Comparison of ENCODE assay signal across 14 mouse cellular contexts in the genomic region with DNA sequence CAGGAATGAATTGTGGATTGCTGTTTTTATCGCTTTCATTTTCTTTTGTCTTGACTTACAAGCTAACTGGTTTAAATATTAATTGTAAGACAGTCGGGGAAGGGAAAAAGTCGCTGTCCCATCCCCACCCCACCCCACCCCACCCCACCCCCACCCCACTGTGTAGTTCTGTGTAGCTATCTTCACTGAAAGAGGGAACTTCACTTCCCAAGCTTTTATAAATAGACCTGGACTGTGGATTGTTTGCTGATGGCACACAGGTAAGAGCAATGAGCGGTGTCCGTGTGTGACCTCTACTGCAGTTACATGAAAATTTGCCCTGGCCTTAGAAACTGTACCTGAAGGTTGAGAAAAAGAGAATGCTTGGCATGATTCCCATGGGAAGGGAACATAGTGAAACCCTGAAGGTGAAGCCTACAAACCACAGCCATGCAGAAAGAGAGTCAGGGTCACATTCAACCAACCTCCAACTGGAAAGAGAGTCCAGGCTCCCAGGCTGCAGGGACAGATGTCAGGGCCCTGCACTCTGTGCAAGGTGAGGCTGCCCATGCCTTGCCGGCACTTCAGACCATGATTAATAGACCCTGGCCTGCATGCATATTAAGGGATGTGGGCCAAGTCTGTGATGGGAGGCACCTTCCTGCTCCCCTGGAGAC. TPM values are rescaled to one million over a fixed set of nuclear protein-coding genes. Genes with fewer than 3 reads are reported as not detected.
DNase-seq lines count a peak whose midpoint lies in the region; ATAC-seq and TF ChIP-seq lines count a peak whose summit lies in the region.
"Had no signal": no experiment of that assay in that cellular context is flagged by ENCODE, and none has a peak within 500 bp of the region (broad histone marks: within the 10 kb centered on the region; RNA-seq: fewer than 3 reads in every experiment).

No protein-coding gene starts in this region.

- H3K9me3 ChIP-seq in MEL (replicated peaks; ENCODE audit: insufficient read depth, low read length), result no peaks in the 10 kb centered on the region
- H3K9me3 ChIP-seq in intestine, postnatal 0 days (ENCODE audit: control insufficient read depth), result no peaks in the 10 kb centered on the region
- no peaks in the 10 kb centered on the region for H3K9me3 ChIP-seq in liver, postnatal 0 days (ENCODE audit: low read length)
- no peaks in the 10 kb centered on the region for H3K9me3 ChIP-seq in hindbrain, embryonic 13.5 days
- no peaks in the 10 kb centered on the region for H3K9me3 ChIP-seq in forebrain, embryonic 12.5 days
- H3K9me3 ChIP-seq: forebrain, embryonic 15.5 days; limb, embryonic 12.5 days; neural tube, embryonic 15.5 days had no signal

- no peaks in the 10 kb centered on the region for H3K27me3 ChIP-seq in MEL (ENCODE audit: control insufficient read depth in 1 of 2, insufficient read depth in 2 of 2, low read length in 2 of 2)
- no peaks in the 10 kb centered on the region for H3K27me3 ChIP-seq in intestine, postnatal 0 days (replicated peaks; ENCODE audit: control insufficient read depth, insufficient read depth, low read length)
- no peaks in the 10 kb centered on the region for H3K27me3 ChIP-seq in liver, postnatal 0 days (ENCODE audit: insufficient read depth, low read length)
- no peaks in the 10 kb centered on the region for H3K27me3 ChIP-seq in hindbrain, embryonic 13.5 days
- no peaks in the 10 kb centered on the region for H3K27me3 ChIP-seq in forebrain, embryonic 12.5 days
- H3K27me3 ChIP-seq: forebrain, embryonic 15.5 days; limb, embryonic 12.5 days; neural tube, embryonic 15.5 days had no signal

- H3K36me3 ChIP-seq in MEL (ENCODE audit: control insufficient read depth in 1 of 2, insufficient read depth in 2 of 2, low read length in 2 of 2), result peaks cover 5 to 46% of the 10 kb centered on the region in 2 experiments
- H3K36me3 ChIP-seq in intestine, postnatal 0 days (ENCODE audit: control insufficient read depth, insufficient read depth), result peaks cover 11% of the 10 kb centered on the region
- peaks cover 4% of the 10 kb centered on the region; the same call in 1 of the 2 replicates for H3K36me3 ChIP-seq in liver, postnatal 0 days (replicated peaks; ENCODE audit: insufficient read depth, low read length)
- H3K36me3 ChIP-seq in hindbrain, embryonic 13.5 days, result no peaks in the 10 kb centered on the region
- H3K36me3 ChIP-seq in forebrain, embryonic 12.5 days (replicated peaks), result no peaks in the 10 kb centered on the region
- H3K36me3 ChIP-seq: forebrain, embryonic 15.5 days; limb, embryonic 12.5 days; neural tube, embryonic 15.5 days had no signal

- no peak for TF ChIP-seq EP300 in MEL (IDR thresholded peaks at IDR 0.05; ENCODE audit: low read depth in 1 of 2, low read length in 2 of 2)
- no peak for TF ChIP-seq EP300 in liver, postnatal 0 days (IDR thresholded peaks at IDR 0.05; ENCODE audit: low read depth)

- ATAC-seq in intestine, postnatal 0 days, result 0 out of 2 replicates have a peak, but pooled peaks have one; percentile 0
- ATAC-seq in liver, postnatal 0 days, result peak; percentile 68
- no peak for ATAC-seq in hindbrain, embryonic 13.5 days (ENCODE audit: low FRiP score)
- ATAC-seq in forebrain, embryonic 12.5 days (ENCODE audit: low FRiP score), result no peak
- ATAC-seq: forebrain, embryonic 15.5 days; hindbrain, embryonic 16.5 days; lung, postnatal 0 days had no signal

- H3K9ac ChIP-seq in MEL (ENCODE audit: control insufficient read depth, low read depth, low read length, poor library complexity, severe bottlenecking), result no peak overlapping the region
- no peak overlapping the region for H3K9ac ChIP-seq in intestine, postnatal 0 days (ENCODE audit: low read depth, low read length)
- peak overlapping the region; percentile 31 for H3K9ac ChIP-seq in liver, postnatal 0 days (replicated peaks)
- H3K9ac ChIP-seq in hindbrain, embryonic 13.5 days, result no peak overlapping the region
- no peak overlapping the region for H3K9ac ChIP-seq in forebrain, embryonic 12.5 days
- H3K9ac ChIP-seq: forebrain, embryonic 15.5 days; limb, embryonic 12.5 days; neural tube, embryonic 15.5 days had no signal

- H3K27ac ChIP-seq in MEL (ENCODE audit: control insufficient read depth, low read depth, low read length), result no peak overlapping the region
- peak overlapping the region; percentile 86 for H3K27ac ChIP-seq in intestine, postnatal 0 days (ENCODE audit: low read depth, low read length)
- peak overlapping the region; percentile 70 for H3K27ac ChIP-seq in liver, postnatal 0 days (ENCODE audit: low read depth)
- no peak overlapping the region for H3K27ac ChIP-seq in hindbrain, embryonic 13.5 days
- no peak overlapping the region for H3K27ac ChIP-seq in forebrain, embryonic 12.5 days
- H3K27ac ChIP-seq: forebrain, embryonic 15.5 days; limb, embryonic 12.5 days; neural tube, embryonic 15.5 days had no signal

- TF ChIP-seq RAD21 in MEL (IDR thresholded peaks at IDR 0.05; ENCODE audit: low read depth, low read length), result no peak

- peak overlapping the region; percentile 21; the same call in 1 of the 2 replicates for H3K4me2 ChIP-seq in intestine, postnatal 0 days (replicated peaks; ENCODE audit: low read depth)
- peak overlapping the region; percentile 34; the same call in 1 of the 2 replicates for H3K4me2 ChIP-seq in liver, postnatal 0 days (ENCODE audit: low read depth, low read length)
- no peak overlapping the region for H3K4me2 ChIP-seq in hindbrain, embryonic 13.5 days
- H3K4me2 ChIP-seq in forebrain, embryonic 12.5 days, result no peak overlapping the region
- H3K4me2 ChIP-seq: forebrain, embryonic 15.5 days; limb, embryonic 12.5 days; neural tube, embryonic 15.5 days had no signal

- no peak for TF ChIP-seq POLR2A in MEL (IDR thresholded peaks at IDR 0.05; ENCODE audit: control insufficient read depth in 1 of 2, insufficient read depth in 1 of 2, low read depth in 1 of 2, low read length in 2 of 2, poor library complexity in 1 of 2)

- no peak for DNase-seq in MEL (ENCODE audit: low read depth, low spot score)
- peak; percentile 27 for DNase-seq in kidney, postnatal 10 days
- no peak for DNase-seq in liver, postnatal 0 days
- no peak for DNase-seq in adrenal gland, adult 8-10 months
- DNase-seq: cerebellum, adult 11-12 months; heart, postnatal 14 days had no signal

- no peak overlapping the region for H3K4me3 ChIP-seq in MEL (ENCODE audit: control insufficient read depth in 1 of 2, insufficient read depth in 1 of 2, low read depth in 2 of 2, low read length in 2 of 2)
- no peak overlapping the region for H3K4me3 ChIP-seq in intestine, postnatal 0 days (ENCODE audit: low read depth, low read length)
- no peak overlapping the region for H3K4me3 ChIP-seq in liver, postnatal 0 days (ENCODE audit: low read depth, low read length)
- H3K4me3 ChIP-seq in hindbrain, embryonic 13.5 days, result no peak overlapping the region
- no peak overlapping the region for H3K4me3 ChIP-seq in forebrain, embryonic 12.5 days (replicated peaks)
- H3K4me3 ChIP-seq: forebrain, embryonic 15.5 days; limb, embryonic 12.5 days; neural tube, embryonic 15.5 days had no signal

- 39% methylated on average over 6 of the region's 6 CpGs for WGBS in intestine, postnatal 0 days
- WGBS in liver, postnatal 0 days (ENCODE audit: insufficient replicate concordance), result 71% methylated on average over 6 of the region's 6 CpGs
- 85% methylated on average over 6 of the region's 6 CpGs for WGBS in hindbrain, embryonic 13.5 days
- WGBS in forebrain, embryonic 12.5 days, result 93% methylated on average over 6 of the region's 6 CpGs

- peaks cover 44 to 46% of the 10 kb centered on the region in 2 experiments for H3K4me1 ChIP-seq in MEL (ENCODE audit: control insufficient read depth in 1 of 2, insufficient read depth in 2 of 2, low read length in 2 of 2)
- H3K4me1 ChIP-seq in intestine, postnatal 0 days (replicated peaks; ENCODE audit: control insufficient read depth, insufficient read depth, low read length), result peaks cover 20% of the 10 kb centered on the region
- peaks cover 37% of the 10 kb centered on the region for H3K4me1 ChIP-seq in liver, postnatal 0 days (ENCODE audit: insufficient read depth)
- H3K4me1 ChIP-seq in hindbrain, embryonic 13.5 days (replicated peaks), result peaks cover 6% of the 10 kb centered on the region; the same call in 1 of the 2 replicates
- H3K4me1 ChIP-seq in forebrain, embryonic 12.5 days, result peaks cover 7% of the 10 kb centered on the region; the same call in 1 of the 2 replicates
- H3K4me1 ChIP-seq: forebrain, embryonic 15.5 days had no signal

- H3K79me2 ChIP-seq in MEL (ENCODE audit: control insufficient read depth, insufficient read depth, low read length, poor library complexity), result no peaks in the 10 kb centered on the region

- no peak for TF ChIP-seq CTCF in MEL (IDR thresholded peaks at IDR 0.05 in 2 of 3, conservative IDR thresholded peaks at IDR 0.05 in 1 of 3; ENCODE audit: control insufficient read depth in 1 of 3, insufficient read depth in 1 of 3, low read depth in 2 of 3, low read length in 3 of 3, poor library complexity in 1 of 3, severe bottlenecking in 1 of 3)
- TF ChIP-seq CTCF in intestine, postnatal 0 days (IDR thresholded peaks at IDR 0.05; ENCODE audit: low read depth), result no peak
- TF ChIP-seq CTCF in liver, postnatal 0 days (IDR thresholded peaks at IDR 0.05; ENCODE audit: low read depth), result no peak

TF ChIP-seq in MEL, 35 proteins besides CTCF, POLR2A, EP300 and RAD21:
- TF ChIP-seq NRF1 (IDR thresholded peaks at IDR 0.05; ENCODE audit: insufficient read depth, low read depth, low read length, poor library complexity, severe bottlenecking) (no peak), MXI1 (IDR thresholded peaks at IDR 0.05; ENCODE audit: low read depth, low read length) (0 out of 2 replicates have a peak, but pooled peaks have one; percentile 10), SMC3 (IDR thresholded peaks at IDR 0.05; ENCODE audit: low read depth, low read length) (no peak)

RNA-seq across cellular contexts. Expression of a gene that starts 23.8 kb away (rescaled TPM):
- 18.1 and 29.3 TPM in 2 replicates for total RNA-seq in MEL (2012; rRNA removed)
- 10 to 100 TPM in 1 of 2 experiments, not detected in 1; 37.4 TPM for polyA plus RNA-seq in MEL (2012; ENCODE audit: insufficient read depth in 1 of 2, insufficient read length in 2 of 2, low read depth in 1 of 2, low replicate concordance in 2 of 2, missing spikeins in 1 of 2)
- polyA plus RNA-seq in intestine, postnatal 0 days (2015; fragmentation: Nextera tagmentation; extraction: Ambion mirVana), result 68.1 and 74.0 TPM in 2 replicates
- polyA plus RNA-seq in liver, postnatal 0 days (2015; fragmentation: Nextera tagmentation; extraction: Ambion mirVana), result 49.5 and 65.0 TPM in 2 replicates
- 21.0 and 21.5 TPM in 2 replicates for polyA plus RNA-seq in hindbrain, embryonic 13.5 days (2015; fragmentation: Nextera tagmentation; extraction: Ambion mirVana)
- polyA plus RNA-seq in forebrain, embryonic 12.5 days (2016; fragmentation: Nextera tagmentation; extraction: Ambion mirVana), result 20.6 and 27.0 TPM in 2 replicates
- 10 to 100 TPM; 16.4 to 36.1 (median 22.2) TPM for total RNA-seq in adrenal gland, adult 8-10 months (2022)

Comparison
In these comparisons a context has a peak if more than half of its experiments do, and no peak if none do; other contexts are left out.
1. H3K27ac ChIP-seq: peak in intestine, postnatal 0 days (single experiment) and liver, postnatal 0 days (single experiment); none in MEL (single experiment), hindbrain, embryonic 13.5 days (single experiment) and forebrain, embryonic 12.5 days (single experiment).
2. ATAC-seq: peak in intestine, postnatal 0 days (single experiment) and liver, postnatal 0 days (single experiment); none in hindbrain, embryonic 13.5 days (single experiment) and forebrain, embryonic 12.5 days (single experiment).
3. H3K4me2 ChIP-seq: peak in intestine, postnatal 0 days (single experiment) and liver, postnatal 0 days (single experiment); none in hindbrain, embryonic 13.5 days (single experiment) and forebrain, embryonic 12.5 days (single experiment).